Mouse (Mus musculus): ENCODE results near the gene Rapgef5. TPM values are rescaled to one million over a fixed set of nuclear protein-coding genes. Genes with fewer than 3 reads are reported as not detected.
"Not testable (repeated sequence)": the region's sequence is repeated elsewhere in the genome, so short reads cannot be mapped to it uniquely, and the experiment has no call there.

Rapgef5 gene
- total and polyA plus RNA-seq, 3 experiments: 4.2 to 6.8 (median 4.8) TPM

GRCm38 (mm10) chr12:117788513-117789011 is 272.3 kb downstream of the Rapgef5 start:
- H3K4me2 ChIP-seq (ENCODE audit: insufficient read depth, low read depth, poor library complexity, severe bottlenecking): no peak overlapping the region

DNA sequence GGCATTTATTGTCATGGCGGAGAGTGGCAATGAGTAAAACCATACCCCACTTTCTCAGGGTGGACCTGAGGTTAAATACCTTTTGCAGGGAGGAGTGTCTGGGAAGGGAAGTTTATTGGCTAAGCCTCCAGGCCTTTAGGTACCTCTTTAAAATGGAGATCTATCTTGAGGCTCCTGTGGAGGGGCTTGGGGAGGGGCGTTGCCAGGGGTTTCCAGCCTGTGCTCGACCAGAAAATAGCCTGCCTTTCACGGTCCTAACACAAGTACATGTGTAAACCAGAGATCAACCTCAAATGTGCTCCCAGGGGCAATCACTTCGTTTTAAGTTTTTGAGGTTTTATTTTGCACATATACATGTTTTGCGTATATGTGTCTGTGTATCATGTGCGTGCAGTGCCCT is 272.7 kb downstream of the Rapgef5 start:
- DNase-seq (ENCODE audit: extremely low read depth): no peak
- Histone ChIP-seq H3K9ac (ENCODE audit: insufficient read depth, low read depth) (no peak overlapping the region), H3K4me3 (replicated peaks in 1 of 3; ENCODE audit: low read depth in 2 of 3, low read length in 2 of 3, poor library complexity in 1 of 3) (no peak overlapping the region), H3K27me3 (replicated peaks) (no peaks in the 10 kb centered on the region), H3K79me2 (replicated peaks; ENCODE audit: control insufficient read depth, extremely low read depth, insufficient read depth, poor library complexity, severe bottlenecking) (no peaks in the 10 kb centered on the region), H3K4me2 (ENCODE audit: insufficient read depth, low read depth, poor library complexity, severe bottlenecking) (no peak overlapping the region), H3K9me3 (replicated peaks; ENCODE audit: low read length) (no peaks in the 10 kb centered on the region), H3K27ac (ENCODE audit: insufficient read depth, low read depth) (no peak overlapping the region), H3K4me1 (ENCODE audit: control insufficient read depth in 1 of 2, insufficient read depth in 2 of 2) (no peaks in the 10 kb centered on the region), H3K36me3 (replicated peaks in 1 of 2; ENCODE audit: control insufficient read depth in 1 of 2, insufficient read depth in 1 of 2, low read length in 1 of 2) (no peaks in the 10 kb centered on the region)
- no peak for TF ChIP-seq MAFK (IDR thresholded peaks at IDR 0.05; ENCODE audit: insufficient replicate concordance, low read length)
- no peak for TF ChIP-seq ZKSCAN1 (IDR thresholded peaks at IDR 0.05; ENCODE audit: borderline replicate concordance, low read depth, low read length)
- no peak for TF ChIP-seq EP300 (IDR thresholded peaks at IDR 0.05; ENCODE audit: low read length)
- in situ Hi-C loops (cut with MboI; ENCODE audit: low pct_ligation_motif_present, low pct_unique_long_range_greater_than_20kb, low sequenced_read_pairs) (no loop called here), dilution Hi-C loops (cut with MboI; ENCODE audit: extremely low pct_ligation_motif_present, extremely low pct_unique_long_range_greater_than_20kb, low sequenced_read_pairs) (no loop called here)

More at GRCm38 (mm10) chr12:117788513-117789011, 272.3 kb downstream of the Rapgef5 start:
- Histone ChIP-seq H3K27me3 (replicated peaks) (no peaks in the 10 kb centered on the region), H3K79me2 (replicated peaks; ENCODE audit: control insufficient read depth, extremely low read depth, insufficient read depth, poor library complexity, severe bottlenecking) (no peaks in the 10 kb centered on the region), H3K27ac (ENCODE audit: insufficient read depth, low read depth) (no peak overlapping the region), H3K4me1 (ENCODE audit: control insufficient read depth in 1 of 2, insufficient read depth in 2 of 2) (no peaks in the 10 kb centered on the region), H3K9ac (ENCODE audit: insufficient read depth, low read depth) (no peak overlapping the region), H3K4me3 (replicated peaks in 1 of 3; ENCODE audit: low read depth in 2 of 3, low read length in 2 of 3, poor library complexity in 1 of 3) (no peak overlapping the region), H3K36me3 (replicated peaks in 1 of 2; ENCODE audit: control insufficient read depth in 1 of 2, insufficient read depth in 1 of 2, low read length in 1 of 2) (no peaks in the 10 kb centered on the region), H3K9me3 (replicated peaks; ENCODE audit: low read length) (no peaks in the 10 kb centered on the region)
- no peak for TF ChIP-seq ELF1 (IDR thresholded peaks at IDR 0.05; ENCODE audit: low read depth, low read length)
- TF ChIP-seq MXI1 (IDR thresholded peaks at IDR 0.05; ENCODE audit: low read depth, low read length): no peak
- TF ChIP-seq TBP (conservative IDR thresholded peaks at IDR 0.05; ENCODE audit: low read depth, low read length): no peak
- in situ Hi-C loops (cut with MboI; ENCODE audit: low pct_ligation_motif_present, low pct_unique_long_range_greater_than_20kb, low sequenced_read_pairs) (no loop called here), dilution Hi-C loops (cut with MboI; ENCODE audit: extremely low pct_ligation_motif_present, extremely low pct_unique_long_range_greater_than_20kb, low sequenced_read_pairs) (no loop called here)
- DNase-seq (ENCODE audit: extremely low read depth): no peak

DNA sequence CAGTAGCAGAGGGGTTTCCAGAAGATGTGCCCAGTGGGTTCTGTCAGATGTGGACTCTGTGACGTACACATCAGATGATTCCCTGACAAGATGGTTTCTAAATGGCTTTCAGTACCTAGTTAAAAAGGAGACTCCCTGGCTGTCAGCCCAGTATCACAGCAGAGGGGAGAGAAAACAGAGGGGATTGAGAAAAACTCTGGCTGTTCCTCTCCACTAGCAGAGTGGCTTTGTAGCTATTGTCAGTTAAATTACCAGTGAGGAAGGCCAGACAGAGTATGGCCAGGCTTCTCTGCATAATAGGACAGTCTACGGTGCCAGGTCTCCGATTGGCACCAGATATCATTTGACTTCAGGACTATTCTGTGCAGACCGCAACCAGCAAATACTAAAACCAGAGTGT is 279.0 kb downstream of the Rapgef5 start:
- Histone ChIP-seq H3K27ac (ENCODE audit: insufficient read depth, low read depth) (no peak overlapping the region), H3K4me2 (ENCODE audit: insufficient read depth, low read depth, poor library complexity, severe bottlenecking) (no peak overlapping the region), H3K9ac (ENCODE audit: insufficient read depth, low read depth) (no peak overlapping the region), H3K36me3 (replicated peaks in 1 of 2; ENCODE audit: control insufficient read depth in 1 of 2, insufficient read depth in 1 of 2, low read length in 1 of 2) (no peaks in the 10 kb centered on the region), H3K27me3 (replicated peaks) (no peaks in the 10 kb centered on the region), H3K9me3 (replicated peaks; ENCODE audit: low read length) (no peaks in the 10 kb centered on the region), H3K79me2 (replicated peaks; ENCODE audit: control insufficient read depth, extremely low read depth, insufficient read depth, poor library complexity, severe bottlenecking) (no peaks in the 10 kb centered on the region), H3K4me1 (ENCODE audit: control insufficient read depth in 1 of 2, insufficient read depth in 2 of 2) (no peaks in the 10 kb centered on the region), H3K4me3 (replicated peaks in 1 of 3; ENCODE audit: low read depth in 2 of 3, low read length in 2 of 3, poor library complexity in 1 of 3) (no peak overlapping the region)
- TF ChIP-seq JUN (IDR thresholded peaks at IDR 0.05; ENCODE audit: insufficient read depth, low read depth, low read length) (no peak), MXI1 (IDR thresholded peaks at IDR 0.05; ENCODE audit: low read depth, low read length) (no peak), MAX (IDR thresholded peaks at IDR 0.05; ENCODE audit: low read length) (no peak), JUND (conservative IDR thresholded peaks at IDR 0.05; ENCODE audit: low read depth, low read length) (no peak), USF1 (IDR thresholded peaks at IDR 0.05; ENCODE audit: low read depth, low read length) (no peak), TCF12 (IDR thresholded peaks at IDR 0.05; ENCODE audit: low read depth, low read length) (no peak), SMC3 (IDR thresholded peaks at IDR 0.05; ENCODE audit: low read depth, low read length) (no peak), NRF1 (IDR thresholded peaks at IDR 0.05; ENCODE audit: low read depth, low read length) (no peak), UBTF (IDR thresholded peaks at IDR 0.05; ENCODE audit: low read depth, low read length) (no peak), ETS1 (conservative IDR thresholded peaks at IDR 0.05; ENCODE audit: low read depth, low read length) (no peak), POLR2A (IDR thresholded peaks at IDR 0.05; ENCODE audit: low read depth, low read length) (no peak)
- no peak for DNase-seq (ENCODE audit: extremely low read depth)
- dilution Hi-C loops (cut with MboI; ENCODE audit: extremely low pct_ligation_motif_present, extremely low pct_unique_long_range_greater_than_20kb, low sequenced_read_pairs) (no loop called here), in situ Hi-C loops (cut with MboI; ENCODE audit: low pct_ligation_motif_present, low pct_unique_long_range_greater_than_20kb, low sequenced_read_pairs) (no loop called here)

DNA sequence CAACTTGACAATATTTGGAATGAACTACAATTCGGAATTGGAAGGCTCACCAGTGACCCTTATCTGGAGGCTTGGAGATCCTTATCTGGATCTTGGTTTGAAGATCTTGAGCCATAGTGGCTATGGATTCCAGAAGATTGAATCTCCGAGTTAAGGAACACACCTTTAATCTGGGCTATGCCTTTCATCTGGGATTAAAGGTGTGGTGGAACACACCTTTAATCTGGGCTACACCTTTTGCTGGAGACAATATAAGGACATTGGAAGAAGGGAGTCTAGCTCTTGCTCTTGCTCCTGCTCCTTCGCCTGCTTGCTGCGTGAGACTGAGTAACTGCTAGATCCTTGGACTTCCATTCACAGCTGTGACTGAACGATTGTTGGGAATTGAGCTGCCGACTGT is 287.7 kb downstream of the Rapgef5 start, which contains the start of gene Cdca7l:
Cdca7l (plus strand) TSS at position 301 of the 400 bp plus-strand sequence.
- H3K27me3 ChIP-seq (replicated peaks); H3K4me2 ChIP-seq (ENCODE audit: insufficient read depth, low read depth, poor library complexity, severe bottlenecking); H3K9me3 ChIP-seq (replicated peaks; ENCODE audit: low read length); H3K27ac ChIP-seq (ENCODE audit: insufficient read depth, low read depth); H3K36me3 ChIP-seq (replicated peaks in 1 of 2; ENCODE audit: control insufficient read depth in 1 of 2, insufficient read depth in 1 of 2, low read length in 1 of 2); H3K9ac ChIP-seq (ENCODE audit: insufficient read depth, low read depth); H3K4me1 ChIP-seq (ENCODE audit: control insufficient read depth in 1 of 2, insufficient read depth in 2 of 2); H3K79me2 ChIP-seq (replicated peaks; ENCODE audit: control insufficient read depth, extremely low read depth, insufficient read depth, poor library complexity, severe bottlenecking); DNase-seq (ENCODE audit: extremely low read depth); H3K4me3 ChIP-seq (replicated peaks in 1 of 3; ENCODE audit: low read depth in 2 of 3, low read length in 2 of 3, poor library complexity in 1 of 3); dilution Hi-C loops (cut with MboI; ENCODE audit: extremely low pct_ligation_motif_present, extremely low pct_unique_long_range_greater_than_20kb, low sequenced_read_pairs): not testable (repeated sequence)
- in situ Hi-C loops (cut with MboI; ENCODE audit: low pct_ligation_motif_present, low pct_unique_long_range_greater_than_20kb, low sequenced_read_pairs): loop anchor here (25.0 kb wide), 1 partner anchor 183 kb away; no protein-coding TSS in a partner anchor

Measured in CH12.LX (cell line).